Mouse (Mus musculus): ENCODE measurements at regions not wholly inside any gene's neighbourhood (a gene's known extent, or its start where the extent isn't known, plus 50 kb on each side); places are given as distances from the start of the nearest gene placed in this dataset.
"Not testable (repeated sequence)": the region's sequence is repeated elsewhere in the genome, so short reads cannot be mapped to it uniquely, and the experiment has no call there.

- DNase-seq (ENCODE audit: low spot score in 2 of 2), result no peak
These were observed 1052.2 kb downstream of the Hace1 start for GRCm38 (mm10) chr10:46629876-46630275.

GRCm38 (mm10) chr10:46663041-46663440 lies 1085.4 kb downstream of the Hace1 start:
- DNase-seq (ENCODE audit: low spot score in 2 of 2), result no peak

GRCm38 (mm10) chr10:46689823-46690372 lies 1112.3 kb downstream of the Hace1 start:
- DNase-seq (ENCODE audit: low spot score in 2 of 2), result not testable (repeated sequence)

GRCm38 (mm10) chr10:46692661-46693060 lies 1115.0 kb downstream of the Hace1 start:
- no peak for DNase-seq (ENCODE audit: low spot score in 2 of 2)

- DNase-seq (ENCODE audit: low spot score in 2 of 2), result peak; percentile 5 to 49
These were observed 1120.0 kb downstream of the Hace1 start for GRCm38 (mm10) chr10:46697363-46698246.

GRCm38 (mm10) chr10:46701221-46701620 lies 1123.6 kb downstream of the Hace1 start:
- no peak for DNase-seq (ENCODE audit: low spot score in 2 of 2)

GRCm38 (mm10) chr10:46708022-46708421 lies 1130.4 kb downstream of the Hace1 start:
- DNase-seq (ENCODE audit: low spot score in 2 of 2), result not testable (repeated sequence)

GRCm38 (mm10) chr10:46712690-46713089 lies 1135.1 kb downstream of the Hace1 start:
- DNase-seq (ENCODE audit: low spot score in 2 of 2), result no peak

- DNase-seq (ENCODE audit: low spot score in 2 of 2), result peak; percentile 14 to 75
These were observed 1140.9 kb downstream of the Hace1 start for GRCm38 (mm10) chr10:46718349-46719087.

- DNase-seq (ENCODE audit: low spot score in 2 of 2), result no peak
These were observed 1141.5 kb downstream of the Hace1 start for GRCm38 (mm10) chr10:46719088-46719469.

GRCm38 (mm10) chr10:46723666-46724065 lies 1146.0 kb downstream of the Hace1 start:
- no peak for DNase-seq (ENCODE audit: low spot score in 2 of 2)

- no peak for DNase-seq (ENCODE audit: low spot score in 2 of 2)
These were observed 1153.0 kb downstream of the Hace1 start for GRCm38 (mm10) chr10:46730601-46731000.

GRCm38 (mm10) chr10:46733760-46734265 lies 1156.2 kb downstream of the Hace1 start:
- DNase-seq (ENCODE audit: low spot score in 2 of 2), result no peak

GRCm38 (mm10) chr10:46741098-46741497 lies 1163.5 kb downstream of the Hace1 start:
- DNase-seq (ENCODE audit: low spot score in 2 of 2), result no peak

- no peak for DNase-seq (ENCODE audit: low spot score in 2 of 2)
These were observed 1164.5 kb downstream of the Hace1 start for GRCm38 (mm10) chr10:46742131-46742530.

- no peak for DNase-seq (ENCODE audit: low spot score in 2 of 2)
These were observed 1183.3 kb downstream of the Hace1 start for GRCm38 (mm10) chr10:46760923-46761322.

GRCm38 (mm10) chr10:46778729-46779128 lies 1201.1 kb downstream of the Hace1 start:
- no peak for DNase-seq (ENCODE audit: low spot score in 2 of 2)

GRCm38 (mm10) chr10:46785723-46786122 lies 1208.1 kb downstream of the Hace1 start:
- not testable (repeated sequence) for DNase-seq (ENCODE audit: low spot score in 2 of 2)

GRCm38 (mm10) chr10:46814271-46814670 lies 1236.6 kb downstream of the Hace1 start:
- no peak for DNase-seq (ENCODE audit: low spot score in 2 of 2)

GRCm38 (mm10) chr10:46819133-46819532 lies 1241.5 kb downstream of the Hace1 start:
- no peak for DNase-seq (ENCODE audit: low spot score in 2 of 2)

GRCm38 (mm10) chr10:46819965-46820364 lies 1242.3 kb downstream of the Hace1 start:
- no peak for DNase-seq (ENCODE audit: low spot score in 2 of 2)

GRCm38 (mm10) chr10:46823837-46824236 lies 1246.2 kb downstream of the Hace1 start:
- DNase-seq (ENCODE audit: low spot score in 2 of 2), result no peak
